Mouse (Mus musculus) frontal cortex, postnatal 25 days (tissue): Measurements from ENCODE around the gene Magi1.

Experiments
- DNase-seq, 2 experiments: peaks; one replicate each; pipeline ENCODE4 v3.0.0; 2022; ENCODE audit warnings: low spot score in 2 of 2

The Magi1 gene

DNA sequence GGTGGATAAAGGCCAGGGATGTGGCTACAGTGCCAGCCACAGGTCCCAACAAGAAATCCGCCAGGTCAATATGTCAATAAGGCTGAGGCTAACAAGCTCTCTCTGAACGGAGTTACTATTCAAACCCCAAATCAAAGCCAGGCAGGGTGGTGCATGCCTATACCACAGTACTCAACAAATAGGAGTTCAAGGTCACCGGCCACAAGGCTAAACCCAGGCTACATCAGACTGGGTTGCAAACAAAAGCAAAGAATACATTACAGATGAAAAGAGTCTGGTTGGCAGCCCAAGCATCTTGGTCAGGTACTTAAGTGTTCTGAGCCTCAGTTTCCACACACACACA, 25.9 kb downstream of the Magi1 start:
- no peak for DNase-seq

DNA sequence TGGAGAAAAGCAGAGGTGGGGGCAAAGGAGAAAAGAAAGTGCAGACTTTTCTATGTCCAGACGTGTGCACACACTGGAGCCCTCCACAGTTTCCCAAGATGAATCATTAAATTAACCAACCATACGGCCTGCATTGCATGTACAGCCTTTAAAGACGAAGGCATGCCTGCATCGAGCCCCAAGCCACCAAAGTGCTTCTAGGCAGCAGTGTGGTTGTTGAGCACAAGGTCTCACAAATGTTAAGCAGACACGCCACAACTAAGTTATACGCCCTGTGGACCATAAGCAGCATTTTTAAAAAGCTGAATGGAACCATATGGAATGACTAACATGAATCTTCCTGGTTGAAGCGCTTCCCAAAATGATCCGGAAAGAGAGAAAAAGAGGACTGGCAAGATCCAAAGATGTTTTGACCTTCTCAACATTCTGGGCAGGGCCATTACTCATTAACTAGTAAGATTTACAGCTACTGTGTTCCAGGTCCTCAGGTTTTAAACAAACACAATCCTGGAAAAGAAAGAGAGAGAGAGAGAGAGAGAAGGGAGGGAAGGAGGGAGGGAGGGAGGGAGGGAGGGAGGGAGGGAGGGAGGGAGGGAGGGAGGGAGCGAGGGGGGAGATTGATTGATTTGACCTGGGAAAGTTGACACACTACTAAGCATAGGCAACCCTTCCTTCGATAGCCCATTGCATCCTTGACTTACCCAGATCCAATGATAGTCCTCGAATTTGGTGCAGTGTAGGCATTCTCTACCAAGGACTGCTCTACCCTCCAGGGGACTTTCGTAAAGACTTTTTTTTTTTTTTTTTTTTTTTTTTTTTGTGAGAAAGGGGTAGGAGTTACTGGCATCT, 26.5 kb downstream of the Magi1 start:
- DNase-seq: no peak

GRCm38 (mm10) chr6:94253943-94254342, 29.8 kb downstream of the Magi1 start:
- DNase-seq: no peak

- no peak for DNase-seq
These were observed 32.3 kb downstream of the Magi1 start for GRCm38 (mm10) chr6:94251358-94251945.

- DNase-seq: no peak
These were observed 34.4 kb downstream of the Magi1 start for GRCm38 (mm10) chr6:94249286-94249790.

DNA sequence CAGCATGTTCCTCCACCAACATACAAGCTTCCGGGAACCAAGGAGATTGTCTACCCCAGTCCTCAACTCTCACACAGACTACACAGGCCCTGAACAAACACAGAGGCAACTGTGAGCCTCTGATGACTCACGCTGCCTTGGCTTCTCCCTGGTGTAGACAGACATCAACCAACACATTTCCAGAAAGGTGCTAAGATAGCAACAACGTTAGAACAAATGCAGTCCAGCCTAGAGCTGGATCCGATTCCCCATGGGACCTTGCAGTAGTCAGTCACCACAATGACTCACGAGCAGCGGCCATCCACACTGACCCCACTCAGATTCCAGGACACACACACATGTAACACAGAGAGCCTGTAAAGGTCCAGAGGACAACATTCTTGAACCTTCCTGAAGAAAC, 42.5 kb downstream of the Magi1 start:
- no peak for DNase-seq

- no peak for DNase-seq
These were observed 45.1 kb downstream of the Magi1 start for GRCm38 (mm10) chr6:94238643-94239042.

DNA sequence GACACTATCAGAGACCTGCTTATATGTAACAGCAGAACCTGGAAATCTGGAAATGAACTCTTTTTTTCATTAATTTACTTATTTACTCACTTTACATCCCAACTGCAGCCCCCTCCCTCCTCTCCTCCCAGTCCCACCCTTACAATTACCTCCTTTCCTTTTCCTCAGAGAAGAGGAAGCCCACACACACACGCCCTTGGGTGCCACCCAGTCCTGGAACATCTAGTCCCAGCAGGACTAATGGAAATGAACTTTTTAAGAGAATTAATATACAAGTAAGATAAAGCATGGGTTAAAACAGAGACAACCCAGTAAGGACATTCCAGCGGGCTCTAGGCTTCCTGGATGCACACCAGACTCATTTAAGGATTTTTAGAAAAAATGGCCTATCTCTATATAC, 46.8 kb downstream of the Magi1 start:
- no peak for DNase-seq

DNA sequence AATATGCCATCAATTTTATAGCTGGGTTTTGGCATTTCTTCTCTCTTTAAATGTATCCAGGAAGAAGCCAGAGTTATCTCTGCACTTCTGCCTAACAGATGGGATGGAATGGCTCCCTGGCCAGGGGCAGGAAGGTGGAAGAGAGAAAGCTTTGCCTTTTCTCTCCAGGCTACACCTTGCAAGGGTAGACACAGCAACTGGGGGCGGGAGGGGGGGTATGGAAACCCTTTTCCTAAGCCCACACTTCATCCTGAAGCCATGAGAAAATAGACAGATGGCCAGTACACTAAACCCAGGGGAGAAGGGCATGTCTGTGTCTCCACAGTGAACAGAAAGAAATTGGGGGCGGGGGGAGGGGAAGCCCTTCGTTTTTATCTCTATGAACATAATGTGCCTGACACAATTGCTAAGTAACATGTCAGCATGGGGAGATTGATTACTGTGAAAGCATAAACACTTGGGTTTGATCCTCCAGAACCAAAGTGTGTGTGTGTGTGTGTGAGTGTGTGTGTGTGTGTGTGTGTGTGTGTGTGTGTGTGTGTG, 51.4 kb downstream of the Magi1 start:
- DNase-seq: no peak

- no peak for DNase-seq
These were observed 51.9 kb downstream of the Magi1 start for GRCm38 (mm10) chr6:94231831-94232230.

DNA sequence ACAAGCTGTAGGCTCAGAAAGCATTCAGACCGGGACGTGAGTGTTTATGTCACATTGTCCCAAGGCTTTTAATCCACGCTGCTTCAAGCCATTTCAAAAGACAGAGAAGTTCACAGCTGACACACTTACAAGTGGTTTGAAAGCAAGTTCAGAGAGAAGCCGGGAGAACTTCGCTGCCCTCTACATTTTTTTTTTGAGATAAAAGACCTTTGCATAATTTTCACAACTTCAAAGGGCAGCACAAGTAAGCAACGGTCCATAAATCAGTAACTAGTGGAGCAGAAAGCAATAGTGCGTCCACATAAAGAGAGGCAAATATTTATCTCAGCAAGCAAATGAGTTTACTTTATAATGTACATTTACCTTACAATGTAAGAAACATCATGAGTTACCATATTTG, 52.4 kb downstream of the Magi1 start:
- DNase-seq: no peak

- no peak for DNase-seq
These were observed 52.8 kb downstream of the Magi1 start for GRCm38 (mm10) chr6:94230918-94231317.

GRCm38 (mm10) chr6:94230129-94230528, 53.6 kb downstream of the Magi1 start:
- DNase-seq: no peak

DNA sequence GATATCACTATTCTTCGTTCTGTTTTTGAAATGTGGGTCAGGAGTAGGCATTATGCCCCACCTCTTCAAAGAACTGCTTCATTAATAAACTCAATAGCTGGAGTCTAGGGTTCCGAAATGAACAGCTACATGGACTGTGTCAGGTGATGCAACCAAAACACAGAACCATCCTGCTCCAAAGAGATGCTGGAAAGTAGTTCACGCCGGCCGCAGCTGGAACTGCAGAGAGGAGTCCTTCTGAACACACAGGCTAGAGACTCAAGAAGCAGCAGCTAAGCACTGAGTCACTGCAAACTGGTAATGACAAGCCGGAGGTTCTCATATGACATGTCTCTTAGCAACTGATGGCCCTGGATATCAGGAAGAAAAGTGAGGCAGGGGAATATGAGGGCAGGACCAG, 57.5 kb downstream of the Magi1 start:
- DNase-seq: peak in 1 of 2 experiments; percentile 20

DNA sequence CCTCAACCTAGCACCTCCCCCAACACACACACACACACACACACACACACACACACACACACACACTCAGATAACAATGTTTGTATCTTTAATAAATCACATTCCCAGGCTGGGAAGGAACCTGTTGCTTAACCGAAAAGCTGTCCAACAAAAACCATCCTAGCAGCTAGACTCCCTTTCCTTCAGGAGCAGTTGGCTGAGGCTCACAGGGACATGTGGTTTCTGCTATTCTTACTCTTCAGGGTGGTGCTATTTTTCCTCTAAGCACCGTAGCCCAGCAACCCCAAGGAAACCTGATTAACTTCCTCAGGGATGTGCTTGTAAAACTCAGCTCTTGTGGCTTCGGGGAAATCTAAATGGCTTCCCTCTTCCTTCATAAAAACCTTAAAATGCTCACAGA, 57.9 kb downstream of the Magi1 start:
- peak in 1 of 2 experiments; percentile 18 for DNase-seq

DNA sequence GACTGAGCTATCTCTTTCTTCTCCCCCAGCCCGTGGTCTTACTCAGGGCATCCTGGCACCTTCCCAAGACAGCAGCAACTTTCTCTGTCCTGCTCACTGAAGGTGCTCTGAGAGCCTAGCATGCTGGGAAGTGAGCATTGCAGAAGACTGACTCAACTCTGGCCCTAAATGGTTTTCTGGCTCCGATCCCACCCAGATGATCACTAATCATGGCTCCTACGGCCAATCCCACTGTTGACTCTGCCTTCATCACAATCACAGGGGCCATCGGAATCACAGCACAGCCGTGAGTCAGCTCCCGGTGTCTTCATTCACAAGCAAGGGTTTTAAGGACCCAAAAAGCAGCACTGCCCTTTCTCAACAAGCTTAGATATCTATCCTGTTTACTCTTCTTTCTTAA, 58.6 kb downstream of the Magi1 start:
- DNase-seq: no peak

DNA sequence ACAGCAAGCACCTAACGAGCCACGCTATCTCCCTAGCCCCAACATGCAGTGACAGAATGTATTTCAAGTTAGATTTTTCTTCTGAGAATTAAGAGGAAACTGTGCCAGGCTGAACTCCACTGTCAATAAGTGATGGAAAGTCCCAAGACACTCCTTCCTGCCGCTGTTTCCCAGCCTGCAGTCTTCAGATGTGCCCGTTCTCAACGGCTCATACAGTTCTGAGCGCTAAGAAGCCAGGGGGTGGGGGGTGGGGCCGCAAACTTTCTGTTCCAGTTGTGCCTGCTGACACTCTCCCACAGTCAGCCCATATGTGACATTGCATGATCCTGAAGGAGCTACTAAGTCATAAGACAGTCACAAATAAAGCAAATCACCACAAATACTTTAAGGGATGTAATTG, 61.5 kb downstream of the Magi1 start:
- DNase-seq: no peak

DNA sequence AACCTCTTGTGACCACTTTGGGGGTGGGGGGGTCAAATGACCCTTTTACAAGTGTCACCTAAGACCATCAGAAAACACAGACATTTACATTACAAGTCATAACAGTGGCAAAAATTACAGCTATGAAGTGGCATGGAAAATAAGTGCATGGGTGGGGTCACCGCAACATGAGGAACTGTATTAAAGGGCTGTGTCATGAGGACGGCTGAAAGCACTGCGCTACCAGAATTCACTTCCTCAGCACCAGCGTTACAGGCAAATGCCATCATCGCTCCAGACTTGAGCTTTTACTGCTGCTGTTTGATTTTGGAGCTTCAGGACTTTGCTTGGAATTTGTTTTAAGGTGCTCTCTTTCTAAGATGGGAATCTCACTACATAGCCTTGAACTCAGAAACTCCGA, 62.0 kb downstream of the Magi1 start:
- no peak for DNase-seq

- DNase-seq: no peak
These were observed 65.6 kb downstream of the Magi1 start for GRCm38 (mm10) chr6:94218076-94218475.

DNA sequence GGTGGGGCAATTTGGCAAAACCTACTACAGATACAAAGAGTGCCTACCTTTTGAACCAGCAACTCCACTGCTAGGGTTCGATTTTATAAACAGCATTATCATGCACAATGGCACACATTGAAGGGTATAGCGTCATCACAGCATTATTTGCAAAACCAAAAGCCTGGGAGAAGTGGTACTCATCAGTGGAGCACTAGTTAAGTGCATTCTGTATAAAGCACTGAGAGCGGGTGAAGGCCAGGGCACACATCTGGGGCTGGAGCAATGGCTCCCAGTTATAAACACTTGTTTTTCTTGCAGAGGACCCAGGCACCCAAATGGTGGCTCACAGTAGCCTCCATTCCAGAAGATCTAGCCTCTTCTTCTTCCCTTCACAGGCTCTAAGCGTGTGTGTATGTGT, 67.9 kb downstream of the Magi1 start:
- DNase-seq: no peak

DNA sequence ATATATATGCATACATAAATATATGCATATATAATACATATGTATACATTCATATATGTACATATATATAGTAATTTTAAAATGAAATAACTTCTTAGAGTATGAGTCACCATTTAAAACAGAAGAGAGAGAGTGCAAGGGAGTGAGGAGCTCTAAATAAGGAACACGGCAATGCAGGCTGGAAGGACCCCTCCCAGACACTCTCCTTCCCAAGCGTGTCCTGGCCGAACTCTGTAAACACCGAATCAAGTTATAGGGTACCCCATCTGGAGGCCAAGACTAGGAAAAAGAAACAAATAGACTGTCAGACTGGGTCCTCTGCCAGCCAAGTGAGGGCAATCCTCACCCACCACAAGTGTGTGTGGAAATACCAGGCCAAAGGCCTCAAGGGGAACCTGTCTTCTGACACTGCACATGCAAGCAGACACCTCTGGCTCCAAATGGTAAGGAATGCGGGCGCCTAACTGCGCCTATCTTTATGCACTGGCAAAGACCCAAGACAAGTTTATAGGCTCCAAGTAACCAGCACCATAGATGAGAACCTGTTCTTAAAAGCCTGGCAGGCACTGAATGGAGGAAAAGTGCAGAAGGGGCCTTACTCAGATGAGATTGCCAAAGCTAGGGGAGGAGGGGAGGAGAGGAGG, 68.7 kb downstream of the Magi1 start:
- DNase-seq: no peak

- no peak for DNase-seq
These were observed 77.8 kb downstream of the Magi1 start for GRCm38 (mm10) chr6:94205926-94206325.
